Mouse (Mus musculus) kidney, adult 18-20 months (tissue): ENCODE measurements around the gene Nudt1.

Experiments
- DNase-seq: peaks from one replicate; pipeline ENCODE4 v3.0.0; 2021

Gene Nudt1

DNA sequence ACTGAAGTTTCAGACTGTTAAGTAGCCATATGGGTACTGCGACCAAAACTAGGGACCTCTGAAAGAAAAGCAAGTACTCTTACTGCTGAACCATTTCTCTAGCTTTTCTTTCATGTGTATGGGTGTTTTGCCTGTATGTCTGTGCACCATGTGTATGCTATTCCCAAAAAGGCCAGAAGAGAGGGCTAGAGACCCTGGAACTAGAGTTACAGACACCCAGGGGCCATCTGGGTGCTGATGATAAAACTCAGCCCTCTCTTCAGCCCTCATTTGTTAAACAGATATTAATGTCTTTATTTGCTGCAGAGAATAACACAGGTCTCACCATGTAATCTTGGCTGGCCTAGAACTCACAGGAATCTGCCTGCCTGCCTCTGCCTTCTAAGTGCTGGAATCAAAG lies 63.0 kb downstream of the Nudt1 start:
- DNase-seq: no peak

DNA sequence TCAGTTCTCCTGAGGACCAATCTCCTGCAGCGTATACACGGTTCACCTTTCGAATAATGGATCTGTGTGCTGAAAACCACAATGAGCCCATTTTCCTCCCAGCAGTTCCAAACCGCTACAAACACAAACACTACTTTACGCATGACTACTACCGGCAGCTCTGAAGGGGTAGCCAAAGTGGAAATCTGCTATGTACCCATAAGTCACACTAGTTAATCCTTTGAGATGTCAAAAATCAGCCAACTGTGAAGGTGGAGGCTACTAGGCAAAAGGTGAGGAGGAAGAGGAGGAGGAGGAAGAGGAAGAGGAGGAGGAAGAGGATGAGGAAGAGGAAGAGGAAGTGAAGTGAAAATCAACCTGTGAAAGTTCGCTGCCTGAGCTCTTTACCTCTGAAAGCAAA lies 65.8 kb downstream of the Nudt1 start:
- peak; percentile 35 for DNase-seq
